Mouse (Mus musculus) liver, postnatal 0 days (tissue): ENCODE measurements around the gene Ifnar1. TPM values are rescaled to one million over a fixed set of nuclear protein-coding genes. Genes with fewer than 3 reads are reported as not detected.
A peak's percentile ranks its signal among the peaks of the same experiment; 100 is the strongest.

Experiments used
- ATAC-seq: fragments of 200-750 bp; cut with Nextera tagmentation; 2 replicates; pipeline ENCODE4 v1.8.0; 2017; ENCODE audit warnings: mild to moderate bottlenecking, moderate library complexity
- DNase-seq: peaks from one replicate; pipeline ENCODE4 v3.0.0-alpha.2; 2016
- H3K27ac ChIP-seq: fragments of 300-500 bp; sonication (generic); 2 replicates; pipeline ENCODE4 v1.5.1; 2014; ENCODE audit warnings: antibody characterized with exemption, moderate library complexity, mild to moderate bottlenecking, low read depth
- H3K27me3 ChIP-seq: fragments of 300-500 bp; sonication (generic); 2 replicates; pipeline ENCODE4 v1.6.1; 2014; ENCODE audit warnings: low read length, control low read depth, mixed read lengths; ENCODE audit not compliant: insufficient read depth
- H3K36me3 ChIP-seq: fragments of 300-500 bp; sonication (generic); replicated peaks from 2 replicates; pipeline ENCODE4 v1.6.1; 2014; ENCODE audit warnings: mild to moderate bottlenecking, control low read depth, low read length, moderate library complexity, mixed read lengths; ENCODE audit not compliant: insufficient read depth
- H3K4me1 ChIP-seq: fragments of 300-500 bp; sonication (generic); 2 replicates; pipeline ENCODE4 v1.6.1; 2014; ENCODE audit warnings: antibody characterized with exemption, mild to moderate bottlenecking, control low read depth; ENCODE audit not compliant: insufficient read depth
- H3K4me2 ChIP-seq: fragments of 300-500 bp; sonication (generic); 2 replicates; pipeline ENCODE4 v1.6.1; 2014; ENCODE audit warnings: low read depth, mild to moderate bottlenecking, low read length, moderate library complexity, mixed read lengths
- H3K4me3 ChIP-seq: fragments of 300-500 bp; sonication (generic); 2 replicates; pipeline ENCODE4 v1.5.1; 2014; ENCODE audit warnings: low read depth, low read length
- H3K9ac ChIP-seq: fragments of 300-500 bp; sonication (generic); replicated peaks from 2 replicates; pipeline ENCODE4 v1.6.1; 2014; ENCODE audit warnings: mild to moderate bottlenecking, moderate library complexity
- H3K9me3 ChIP-seq: fragments of 300-500 bp; sonication (generic); 2 replicates; pipeline ENCODE4 v1.6.1; 2016; ENCODE audit warnings: mild to moderate bottlenecking, control low read depth, low read length, mixed read lengths
- CTCF ChIP-seq: sonication (generic); IDR thresholded peaks from 2 replicates; pipeline ENCODE4 v1.5.1; 2016; ENCODE audit warnings: antibody characterized with exemption, low read depth
- EP300 ChIP-seq: IDR thresholded peaks from 2 replicates; pipeline ENCODE4 v1.6.1; 2016; ENCODE audit warnings: antibody characterized with exemption, low read depth, mild to moderate bottlenecking
- WGBS: fragments of 180-500 bp; shearing (Covaris S2); extraction: QIAGEN DNeasy Blood & Tissue Kit; methylation state at CpG from one replicate; pipeline ENCODE4 v1.1.7; 2014; ENCODE audit not compliant: insufficient replicate concordance; 5-methylcytosine and 5-hydroxymethylcytosine counted together
- polyA plus RNA-seq: library from polyadenylated mRNA; unstranded; fragments of >200 nt; fragmentation: Nextera tagmentation; extraction: Ambion mirVana; gene quantifications from 2 replicates; pipeline ENCODE4 v1.2.1, GENCODE M21; 2015

Gene Ifnar1
- polyA plus RNA-seq, 1 experiment from 2014 or later = 16.3 TPM

- no peak for ATAC-seq
- no peaks in the 10 kb centered on the region for H3K9me3 ChIP-seq
- H3K4me1 ChIP-seq = peaks cover 30% of the 10 kb centered on the region
- 86% methylated on average over 6 of the region's 6 CpGs for WGBS
- no peak overlapping the region for H3K27ac ChIP-seq
- H3K36me3 ChIP-seq = no peaks in the 10 kb centered on the region
- H3K9ac ChIP-seq = no peak overlapping the region
- H3K4me3 ChIP-seq = no peak overlapping the region
- TF ChIP-seq CTCF = no peak
- TF ChIP-seq EP300 = no peak
- no peak overlapping the region for H3K4me2 ChIP-seq
- H3K27me3 ChIP-seq = no peaks in the 10 kb centered on the region
- DNase-seq = no peak
These were observed 49.9 kb downstream of the Ifnar1 start for GRCm38 (mm10) chr16:91534888-91535287.

- H3K9ac ChIP-seq = no peak overlapping the region
- no peak overlapping the region for H3K4me3 ChIP-seq
- H3K4me1 ChIP-seq = peaks cover 33% of the 10 kb centered on the region
- H3K27me3 ChIP-seq = no peaks in the 10 kb centered on the region
- ATAC-seq = no peak
- TF ChIP-seq CTCF = no peak
- TF ChIP-seq EP300 = no peak
- WGBS = 82% methylated on average over 6 of the region's 6 CpGs
- no peak overlapping the region for H3K27ac ChIP-seq
- no peaks in the 10 kb centered on the region for H3K36me3 ChIP-seq
- no peak overlapping the region for H3K4me2 ChIP-seq
- H3K9me3 ChIP-seq = no peaks in the 10 kb centered on the region
- no peak for DNase-seq
These were observed 51.3 kb downstream of the Ifnar1 start for GRCm38 (mm10) chr16:91536372-91536771.

- ATAC-seq (peak; percentile 68), DNase-seq (no peak)
- Histone ChIP-seq H3K4me1 (peaks cover 38% of the 10 kb centered on the region), H3K4me2 (no peak overlapping the region), H3K9me3 (no peaks in the 10 kb centered on the region), H3K36me3 (no peaks in the 10 kb centered on the region), H3K9ac (no peak overlapping the region), H3K27me3 (no peaks in the 10 kb centered on the region), H3K4me3 (no peak overlapping the region), H3K27ac (peak overlapping the region; percentile 86; the same call in 1 of the 2 replicates)
- 63% methylated on average over 3 of the region's 3 CpGs for WGBS
- TF ChIP-seq EP300 (peak; percentile 83), CTCF (no peak)
These were observed 52.0 kb downstream of the Ifnar1 start for GRCm38 (mm10) chr16:91537065-91537464.

- WGBS = 42% methylated on average over 6 of the region's 6 CpGs
- DNase-seq = no peak
- Histone ChIP-seq H3K9ac (no peak overlapping the region), H3K4me3 (no peak overlapping the region), H3K27me3 (no peaks in the 10 kb centered on the region), H3K4me2 (no peak overlapping the region), H3K4me1 (peaks cover 38% of the 10 kb centered on the region), H3K27ac (peak overlapping the region; percentile 86), H3K9me3 (no peaks in the 10 kb centered on the region), H3K36me3 (no peaks in the 10 kb centered on the region)
- TF ChIP-seq EP300 (no peak), CTCF (no peak)
- ATAC-seq = no peak; the same call in 1 of the 2 replicates
These were observed 53.0 kb downstream of the Ifnar1 start for GRCm38 (mm10) chr16:91538051-91538450.

GRCm38 (mm10) chr16:91538513-91538912 lies 53.5 kb downstream of the Ifnar1 start:
- ATAC-seq (0 out of 2 replicates have a peak, but pooled peaks have one; percentile 20), DNase-seq (peak; percentile 45)
- Histone ChIP-seq H3K4me3 (no peak overlapping the region), H3K9ac (no peak overlapping the region), H3K4me2 (no peak overlapping the region), H3K27ac (peak overlapping the region; percentile 86), H3K36me3 (no peaks in the 10 kb centered on the region), H3K9me3 (no peaks in the 10 kb centered on the region), H3K27me3 (no peaks in the 10 kb centered on the region), H3K4me1 (peaks cover 35% of the 10 kb centered on the region)
- TF ChIP-seq EP300 (no peak), CTCF (no peak)
- WGBS = 42% methylated on average over 9 of the region's 9 CpGs

- no peak for TF ChIP-seq EP300
- TF ChIP-seq CTCF = no peak
- Histone ChIP-seq H3K27ac (no peak overlapping the region), H3K4me1 (peaks cover 43% of the 10 kb centered on the region), H3K4me3 (no peak overlapping the region), H3K4me2 (peak overlapping the region; percentile 37), H3K9ac (no peak overlapping the region), H3K27me3 (no peaks in the 10 kb centered on the region), H3K9me3 (no peaks in the 10 kb centered on the region), H3K36me3 (no peaks in the 10 kb centered on the region)
- 30% methylated on average over 10 of the region's 10 CpGs for WGBS
- ATAC-seq = no peak
- peak; percentile 45 for DNase-seq
These were observed 56.6 kb downstream of the Ifnar1 start for GRCm38 (mm10) chr16:91541573-91542081.

GRCm38 (mm10) chr16:91543619-91544018 lies 58.6 kb downstream of the Ifnar1 start:
- Histone ChIP-seq H3K4me2 (no peak overlapping the region), H3K9ac (no peak overlapping the region), H3K27me3 (no peaks in the 10 kb centered on the region), H3K9me3 (no peaks in the 10 kb centered on the region), H3K4me1 (peaks cover 37% of the 10 kb centered on the region), H3K27ac (no peak overlapping the region), H3K4me3 (no peak overlapping the region), H3K36me3 (no peaks in the 10 kb centered on the region)
- DNase-seq (no peak), ATAC-seq (no peak)
- WGBS = 93% methylated on average over 1 of the region's 1 CpGs
- TF ChIP-seq EP300 (no peak), CTCF (no peak)
